Mouse (Mus musculus) gastrocnemius, postnatal 25 days (tissue): ENCODE data around the gene Srebf1. TPM values are rescaled to one million over a fixed set of nuclear protein-coding genes. Genes with fewer than 3 reads are reported as not detected.

Source experiments
- DNase-seq: peaks from one replicate; pipeline ENCODE4 v3.0.0; 2022
- total RNA-seq, 2 experiments: library from RNA; stranded (reverse); gene quantifications; 1 replicate in 1 of 2; 2 replicates in 1 of 2; pipeline ENCODE4 v1.2.3; 2021

Gene Srebf1
- total RNA-seq, 2 experiments from 2014 or later = 16.8 to 20.0 TPM

DNA sequence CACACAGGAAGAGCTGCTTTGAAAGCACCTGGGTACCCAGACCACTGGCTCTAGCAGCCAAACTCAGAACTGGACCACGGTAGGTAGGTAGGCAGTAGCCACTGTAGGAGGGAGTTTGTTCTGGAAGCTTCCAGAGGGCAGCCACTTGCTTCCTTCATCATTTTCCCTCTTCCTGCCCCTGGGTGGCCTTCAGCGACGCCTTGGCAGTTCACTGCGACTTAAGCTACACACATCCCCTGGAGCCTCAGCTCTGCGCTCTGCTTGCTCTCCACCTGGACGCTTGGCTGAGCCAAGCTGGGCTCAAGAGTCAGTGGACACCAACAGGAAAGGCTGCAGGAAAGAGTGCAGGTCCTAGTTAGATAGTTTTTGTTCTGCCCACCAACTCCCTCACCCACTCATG, 44.4 kb downstream of the Srebf1 start:
- DNase-seq = no peak

DNA sequence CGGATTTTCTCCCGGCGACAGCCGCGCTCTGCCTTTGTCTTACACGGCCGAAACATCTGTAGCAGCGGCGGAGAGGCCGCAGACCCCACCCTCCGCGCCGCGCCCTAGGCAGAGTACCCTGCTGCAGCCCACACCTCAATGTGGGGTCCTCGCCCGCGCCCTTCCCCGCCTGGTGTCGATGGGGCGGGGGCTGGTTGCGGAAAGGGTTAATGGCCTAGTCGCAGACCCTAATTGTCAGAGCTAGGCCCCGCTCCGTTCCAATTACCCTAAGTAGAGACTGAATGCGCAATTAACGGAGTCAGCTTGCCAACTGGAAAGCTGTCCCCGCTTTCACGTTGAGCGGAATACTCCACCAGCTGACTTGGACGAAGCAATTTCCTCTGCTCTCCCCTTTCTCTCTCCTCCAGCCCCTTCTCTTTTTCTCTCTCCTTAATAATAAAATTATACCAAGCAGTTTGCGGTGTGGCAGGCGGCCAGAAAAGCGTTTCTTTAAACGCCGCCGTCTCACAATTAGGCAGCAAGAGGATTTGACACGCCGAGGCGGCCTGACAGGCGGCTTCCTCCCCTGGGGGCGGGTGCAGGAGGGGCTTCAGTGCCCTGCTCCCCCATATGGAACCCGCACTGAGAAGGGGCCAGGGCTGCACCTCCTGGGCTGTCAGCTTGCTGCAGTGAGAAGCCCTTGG, 45.3 kb downstream of the Srebf1 start:
- no peak for DNase-seq

DNA sequence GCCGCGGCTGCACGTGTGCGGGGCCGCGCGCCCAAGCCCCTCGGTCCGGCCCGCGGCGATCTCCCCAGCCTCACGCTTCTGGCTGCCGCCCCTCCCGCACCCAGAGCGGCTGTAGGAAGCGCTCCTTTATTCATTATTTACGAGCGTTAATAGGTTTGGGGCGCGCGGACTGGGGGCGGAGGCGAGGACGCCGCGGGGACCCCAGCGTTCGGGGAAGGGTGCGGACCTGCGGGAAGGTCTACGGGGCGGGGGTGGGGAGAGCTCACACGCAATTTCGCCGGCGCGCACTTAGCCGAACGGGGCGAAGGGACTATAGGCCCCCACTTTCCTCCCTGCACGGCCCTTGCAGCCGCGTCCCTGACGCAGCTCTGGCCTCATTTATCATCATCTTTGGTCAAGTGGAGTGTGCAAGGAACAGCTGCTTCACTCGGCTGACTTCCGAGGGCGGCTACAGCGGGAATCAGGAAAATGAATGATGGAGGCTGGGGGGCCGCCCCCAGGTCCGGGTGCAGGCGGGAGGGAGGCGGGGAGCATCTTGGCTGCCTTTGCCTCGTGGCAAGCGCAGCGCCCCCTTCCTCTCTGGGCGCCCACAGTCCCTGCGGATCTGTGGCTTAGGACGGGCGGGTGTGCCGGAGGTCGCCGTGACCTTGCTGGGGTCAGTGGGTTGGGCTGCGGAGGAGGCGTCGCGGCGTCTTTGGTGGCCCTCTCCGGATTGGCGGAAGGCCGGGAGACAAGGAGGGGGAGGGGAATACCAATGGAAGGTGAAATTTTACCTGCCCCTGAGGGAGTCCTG, 46.0 kb downstream of the Srebf1 start:
- peak; percentile 72 for DNase-seq

DNA sequence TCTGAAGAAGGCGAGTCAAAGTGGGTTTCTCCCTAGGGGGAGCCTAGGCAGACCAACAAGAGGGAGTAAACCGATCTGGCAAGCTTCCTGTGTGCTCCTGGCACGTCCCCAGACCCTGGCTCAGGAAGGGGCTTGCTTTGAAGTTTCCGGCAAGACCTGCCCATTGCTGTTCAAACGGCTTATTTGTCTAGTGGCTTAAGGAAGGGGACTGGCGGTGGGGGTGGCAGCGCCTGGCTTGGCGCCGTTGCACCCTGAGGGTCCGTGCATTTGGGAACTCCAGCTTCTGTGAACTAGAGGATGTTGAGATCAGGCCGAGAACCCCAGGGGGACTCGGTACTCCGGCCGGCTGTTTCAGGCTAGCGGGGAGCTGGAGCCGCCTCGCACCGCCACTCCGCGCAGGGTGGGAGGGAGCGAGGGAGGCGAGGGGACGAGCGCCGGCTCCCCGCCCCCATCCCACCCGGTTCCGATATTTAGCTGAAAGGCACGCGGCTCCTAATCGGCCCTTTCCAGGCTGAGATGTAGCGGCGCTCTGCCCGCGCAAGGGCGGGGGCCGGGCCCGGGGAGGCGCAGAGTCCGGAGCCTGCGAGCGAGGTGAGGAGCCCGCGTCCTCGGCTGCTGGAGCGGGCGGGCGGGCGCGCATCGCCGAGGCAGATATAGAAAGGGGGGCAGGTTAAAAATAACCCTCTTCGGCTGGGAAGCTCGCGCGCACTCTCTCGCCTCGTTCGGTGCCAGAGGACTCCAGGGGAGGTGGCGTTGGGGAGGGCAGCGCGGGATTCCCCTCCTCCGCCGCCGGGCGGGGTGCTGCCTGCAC, 46.8 kb downstream of the Srebf1 start:
- peak; percentile 77 for DNase-seq

DNA sequence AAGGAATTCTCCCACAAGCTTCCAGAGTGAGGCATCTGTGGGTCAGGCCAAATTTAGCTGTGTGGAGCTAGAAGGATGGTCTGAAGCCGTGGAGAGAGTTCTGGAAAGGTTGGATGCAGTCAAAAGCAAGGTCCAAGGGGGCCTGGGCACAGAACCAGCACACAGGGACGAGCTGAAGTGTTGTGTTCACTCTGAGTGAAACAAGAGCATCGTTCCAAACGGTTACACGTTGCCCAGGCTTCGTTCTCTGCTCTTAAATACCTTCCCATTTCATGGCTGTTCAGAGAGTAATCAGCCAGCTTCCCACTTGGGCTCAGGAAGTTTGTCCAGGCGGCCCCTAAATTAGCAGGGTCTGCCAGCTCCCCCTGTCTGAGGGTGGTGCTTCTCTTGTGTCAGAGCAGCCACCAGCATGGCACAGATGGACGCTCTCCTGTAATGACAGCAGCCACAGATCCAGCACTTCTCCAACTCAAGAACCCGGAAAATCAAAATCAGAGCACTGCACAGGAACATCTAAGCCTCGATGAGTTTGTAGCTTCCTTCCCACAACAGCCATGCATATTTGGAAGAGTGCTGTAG, 48.7 kb downstream of the Srebf1 start:
- DNase-seq = no peak

GRCm38 (mm10) chr11:60172074-60172473, 50.3 kb downstream of the Srebf1 start:
- no peak for DNase-seq

DNA sequence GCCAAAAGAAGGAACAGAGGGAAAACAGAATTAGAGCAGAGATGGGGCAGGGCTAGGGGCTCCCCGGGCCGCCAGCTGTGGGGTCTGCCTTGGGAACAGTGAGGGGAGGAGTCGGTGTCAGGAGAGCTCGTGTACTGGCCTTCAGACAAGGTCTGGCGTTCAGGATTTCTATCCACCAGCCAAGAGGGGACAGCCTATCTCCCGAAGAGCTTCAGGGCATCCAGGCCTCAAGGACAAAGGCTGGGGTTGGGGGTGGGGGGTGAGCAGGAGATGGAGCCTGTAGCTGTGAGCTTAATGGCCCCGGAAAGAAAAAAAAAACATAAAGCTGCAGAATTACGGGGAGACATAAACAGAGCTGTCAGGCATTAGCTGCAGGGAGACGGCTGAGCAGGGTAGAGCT, 53.6 kb downstream of the Srebf1 start:
- no peak for DNase-seq

GRCm38 (mm10) chr11:60165076-60165475, 57.3 kb downstream of the Srebf1 start:
- DNase-seq = peak; percentile 61

DNA sequence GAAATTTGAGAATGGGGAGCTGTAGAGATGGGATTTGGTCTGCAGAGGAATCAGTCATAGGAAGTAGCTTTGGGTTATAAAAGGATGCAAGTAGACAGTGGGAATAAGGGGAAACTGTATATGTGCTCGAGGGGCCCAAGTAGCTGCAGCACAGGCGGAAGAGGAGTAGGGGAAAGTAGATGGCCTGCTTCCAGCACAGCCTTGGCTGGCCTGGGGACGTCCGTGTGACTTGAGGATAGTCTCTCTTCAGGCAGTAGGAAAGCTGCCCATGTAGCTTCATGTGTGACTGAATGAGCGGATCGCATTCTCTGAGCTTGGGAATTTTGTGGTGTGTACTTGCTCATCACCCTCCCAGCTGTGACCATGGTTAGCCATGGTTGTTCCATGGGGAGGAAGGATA, 57.9 kb downstream of the Srebf1 start:
- DNase-seq = no peak

- DNase-seq = no peak
Observed at GRCm38 (mm10) chr11:60163362-60163761, 59.0 kb downstream of the Srebf1 start.

GRCm38 (mm10) chr11:60162547-60162946, 59.8 kb downstream of the Srebf1 start:
- no peak for DNase-seq

- no peak for DNase-seq
Observed at GRCm38 (mm10) chr11:60161146-60161874, 61.1 kb downstream of the Srebf1 start.

GRCm38 (mm10) chr11:60160454-60161114, 61.8 kb downstream of the Srebf1 start:
- no peak for DNase-seq

GRCm38 (mm10) chr11:60159955-60160354, 62.4 kb downstream of the Srebf1 start:
- no peak for DNase-seq

GRCm38 (mm10) chr11:60158271-60158670, 64.1 kb downstream of the Srebf1 start:
- no peak for DNase-seq

DNA sequence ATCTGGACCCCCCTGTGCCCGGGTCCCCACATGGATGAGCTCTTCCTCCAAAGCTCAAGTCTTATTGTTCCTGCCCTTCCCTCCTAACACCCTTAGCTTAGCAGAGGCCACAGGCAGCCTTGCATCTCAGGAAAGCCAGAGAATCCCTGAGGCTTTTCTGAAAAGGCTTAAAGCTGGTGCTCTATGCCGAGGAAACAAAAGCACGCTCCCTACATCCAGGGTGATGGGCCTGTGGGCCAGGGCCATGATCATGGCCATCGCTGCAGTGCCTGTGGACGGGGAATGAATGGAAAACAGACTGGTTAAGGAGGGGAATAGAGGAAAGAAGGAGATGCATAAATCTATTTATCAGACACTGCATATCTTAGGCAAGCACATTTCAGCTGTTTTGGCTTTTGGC, 66.7 kb downstream of the Srebf1 start:
- DNase-seq = no peak

GRCm38 (mm10) chr11:60153936-60154335, 68.4 kb downstream of the Srebf1 start:
- no peak for DNase-seq

DNA sequence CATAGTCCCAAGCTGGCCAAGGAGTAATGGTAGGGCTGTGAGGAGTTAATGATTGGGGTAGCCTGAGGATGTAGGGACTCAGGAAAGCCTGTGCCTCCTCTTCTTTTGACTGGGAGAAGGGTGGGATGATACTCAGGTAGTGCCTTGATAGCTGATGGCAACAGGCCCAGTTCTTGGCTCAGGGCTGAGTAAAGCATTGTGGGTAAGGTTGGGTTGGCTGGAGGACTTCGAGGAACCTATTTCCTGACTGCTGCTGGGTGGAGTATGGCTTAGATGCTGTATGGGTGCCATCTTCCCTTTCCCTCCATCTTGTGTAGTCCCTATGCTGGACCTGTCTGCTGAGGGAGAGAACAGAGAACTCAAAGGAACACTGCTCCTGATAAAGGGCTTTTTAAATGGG, 70.0 kb downstream of the Srebf1 start:
- DNase-seq = no peak

- no peak for DNase-seq
Observed at GRCm38 (mm10) chr11:60150677-60151076, 71.7 kb downstream of the Srebf1 start.
